Comparison of ENCODE assay signal across 32 mouse cellular contexts in genomic region chr11:108088063-108088462, GRCm38 (mm10).
DNase-seq lines count a peak whose midpoint lies in the region; ATAC-seq lines count a peak whose summit lies in the region.
"Had no signal": no experiment of that assay in that cellular context is flagged by ENCODE, and none has a peak within 500 bp of the region (broad histone marks: within the 10 kb centered on the region; RNA-seq: fewer than 3 reads in every experiment).

No protein-coding gene starts in this region.

- H3K9me3 ChIP-seq in forebrain, embryonic 14.5 days (replicated peaks; ENCODE audit: control insufficient read depth, low read length): no peaks in the 10 kb centered on the region
- H3K9me3 ChIP-seq in intestine, embryonic 16.5 days (ENCODE audit: control insufficient read depth, low read length): no peaks in the 10 kb centered on the region
- H3K9me3 ChIP-seq: embryonic facial prominence, embryonic 10.5 days; embryonic facial prominence, embryonic 13.5 days; forebrain, embryonic 10.5 days; forebrain, embryonic 13.5 days; heart, embryonic 10.5 days; heart, embryonic 13.5 days; intestine, embryonic 15.5 days had no signal

- peaks cover 3% of the 10 kb centered on the region for H3K4me1 ChIP-seq in forebrain, embryonic 14.5 days (ENCODE audit: control insufficient read depth, insufficient read depth, low read length)
- no peaks in the 10 kb centered on the region for H3K4me1 ChIP-seq in intestine, embryonic 16.5 days (ENCODE audit: control insufficient read depth, insufficient read depth, low read length)
- H3K4me1 ChIP-seq: embryonic facial prominence, embryonic 13.5 days; forebrain, embryonic 13.5 days had no signal

- peak; percentile 74 for ATAC-seq in CD4-positive, CD25-positive, alpha-beta regulatory T cell, adult 4 months
- ATAC-seq in forebrain, embryonic 14.5 days: no peak
- no peak for ATAC-seq in intestine, embryonic 16.5 days
- ATAC-seq: forebrain, embryonic 13.5 days; forebrain, postnatal 0 days; hindbrain, postnatal 0 days; intestine, embryonic 15.5 days had no signal

- H3K4me3 ChIP-seq in forebrain, embryonic 14.5 days (ENCODE audit: low read depth, low read length): no peak overlapping the region
- H3K4me3 ChIP-seq in intestine, embryonic 16.5 days (ENCODE audit: low read length): no peak overlapping the region
- H3K4me3 ChIP-seq: embryonic facial prominence, embryonic 10.5 days; embryonic facial prominence, embryonic 13.5 days; forebrain, embryonic 10.5 days; forebrain, embryonic 13.5 days; gastrocnemius, adult 2 months; heart, embryonic 10.5 days; heart, embryonic 13.5 days; intestine, embryonic 15.5 days had no signal

- no peaks in the 10 kb centered on the region for H3K36me3 ChIP-seq in forebrain, embryonic 14.5 days (ENCODE audit: control insufficient read depth, insufficient read depth, low read length)
- H3K36me3 ChIP-seq in intestine, embryonic 16.5 days (ENCODE audit: control insufficient read depth, insufficient read depth, low read length): no peaks in the 10 kb centered on the region
- H3K36me3 ChIP-seq: embryonic facial prominence, embryonic 10.5 days; embryonic facial prominence, embryonic 13.5 days; forebrain, embryonic 10.5 days; G1E; heart, embryonic 10.5 days; heart, embryonic 13.5 days; intestine, embryonic 15.5 days had no signal

- 92% methylated on average over 5 of the region's 5 CpGs for WGBS in forebrain, embryonic 14.5 days
- 93% methylated on average over 5 of the region's 5 CpGs for WGBS in intestine, embryonic 16.5 days

- no peak overlapping the region for H3K4me2 ChIP-seq in forebrain, embryonic 14.5 days (ENCODE audit: low read length)
- H3K4me2 ChIP-seq in intestine, embryonic 16.5 days (ENCODE audit: low read depth, low read length): no peak overlapping the region
- H3K4me2 ChIP-seq: embryonic facial prominence, embryonic 13.5 days; forebrain, embryonic 13.5 days; heart, embryonic 13.5 days; hindbrain, embryonic 14.5 days; intestine, embryonic 15.5 days had no signal

- no peak overlapping the region for H3K27ac ChIP-seq in forebrain, embryonic 14.5 days (ENCODE audit: low read depth, low read length)
- no peak overlapping the region for H3K27ac ChIP-seq in intestine, embryonic 16.5 days (ENCODE audit: low read length)
- H3K27ac ChIP-seq: embryonic facial prominence, embryonic 10.5 days; embryonic facial prominence, embryonic 13.5 days; forebrain, embryonic 10.5 days; forebrain, embryonic 13.5 days; gastrocnemius, adult 2 months; heart, embryonic 10.5 days; heart, embryonic 13.5 days; hindbrain, embryonic 14.5 days; hindbrain, postnatal 0 days; intestine, embryonic 15.5 days had no signal

- H3K27me3 ChIP-seq in forebrain, embryonic 14.5 days (replicated peaks; ENCODE audit: control insufficient read depth, insufficient read depth, low read length): no peaks in the 10 kb centered on the region
- no peaks in the 10 kb centered on the region for H3K27me3 ChIP-seq in intestine, embryonic 16.5 days (replicated peaks; ENCODE audit: control insufficient read depth, insufficient read depth, low read length)
- H3K27me3 ChIP-seq: CH12.LX; embryonic facial prominence, embryonic 13.5 days; forebrain, embryonic 13.5 days; heart, embryonic 13.5 days; intestine, embryonic 15.5 days had no signal

- peak; percentile 50 for DNase-seq in CD4-positive helper T cell, adult 2 months (ENCODE audit: low read depth, low spot score)
- peak; percentile 52 for DNase-seq in induced T-regulatory cell, adult 2 months (ENCODE audit: low read depth)
- DNase-seq in forebrain, embryonic 14.5 days (ENCODE audit: low spot score): no peak
- DNase-seq in testis, postnatal 14 days (ENCODE audit: low spot score): no peak
- DNase-seq: adrenal gland, adult 8-10 months; adrenal gland, postnatal 25 days; B cell, adult 2 months; cerebellum, adult 11-12 months; cerebellum, adult 8-10 months; cerebellum, postnatal 10 days; cerebellum, postnatal 36 days; embryo, embryonic 11 days; forebrain, postnatal 0 days; gastrocnemius, adult 2 months; gastrocnemius, postnatal 14 days; heart, adult 18-20 months; heart, postnatal 14 days; heart, postnatal 4 days; kidney, adult 18-20 months had no signal

- H3K9ac ChIP-seq in forebrain, embryonic 14.5 days (ENCODE audit: low read length): no peak overlapping the region
- no peak overlapping the region for H3K9ac ChIP-seq in intestine, embryonic 16.5 days (ENCODE audit: low read depth, low read length)
- H3K9ac ChIP-seq: embryonic facial prominence, embryonic 13.5 days; forebrain, embryonic 13.5 days; forebrain, postnatal 0 days; heart, embryonic 13.5 days; hindbrain, embryonic 14.5 days; intestine, embryonic 15.5 days had no signal

Comparison
In these comparisons a context has a peak if more than half of its experiments do, and no peak if none do; other contexts are left out.
1. DNase-seq: peak in CD4-positive helper T cell, adult 2 months (single experiment) and induced T-regulatory cell, adult 2 months (single experiment); none in forebrain, embryonic 14.5 days (single experiment) and testis, postnatal 14 days (single experiment).